Mouse (Mus musculus): ENCODE data around the gene Hyal2. TPM values are rescaled to one million over a fixed set of nuclear protein-coding genes. Genes with fewer than 3 reads are reported as not detected.

Gene Hyal2
- 10 to 100 TPM; 40.8 to 43.6 TPM for total RNA-seq (2021)
- polyA plus RNA-seq (2012; rRNA removed) = 39.2 and 40.2 TPM in 2 replicates
- long read RNA-seq, transcript Hyal2-201 (4 exons, 1,893 nt) = major isoform, 32 of 45 reads
- long read RNA-seq, partial matches to known transcripts = 7 of 45 reads
- long read RNA-seq, other reads (novel, unspliced or antisense) = 2 of 45 reads

- intact Hi-C loops (cut with DNase I) = loop anchor here (2.0 to 5.0 kb wide), 3 partner anchors 13 to 77 kb away; no protein-coding TSS in a partner anchor
- DNase-seq = peak; percentile 70
- Histone ChIP-seq H3K36me3 (ENCODE audit: control insufficient read depth, insufficient read depth, low read length) (no peaks in the 10 kb centered on the region), H3K4me1 (ENCODE audit: control insufficient read depth, insufficient read depth, low read length) (peaks cover 21% of the 10 kb centered on the region), H3K27ac (peak within 1 kb of the TSS; percentile 95), H3K27me3 (ENCODE audit: control insufficient read depth, insufficient read depth, low read length) (no peaks in the 10 kb centered on the region), H3K79me2 (replicated peaks; ENCODE audit: control insufficient read depth, insufficient read depth, low read length) (no peaks in the 10 kb centered on the region), H3K9ac (ENCODE audit: low read depth, low read length) (peak within 1 kb of the TSS; percentile 55), H3K4me3 (peak within 1 kb of the TSS; percentile 79)
- 32% methylated on average over 18 of the region's 18 CpGs for WGBS
- TF ChIP-seq POLR2A (IDR thresholded peaks at IDR 0.05; ENCODE audit: insufficient read depth, low read depth, low read length) (no peak; the same call in 1 of the 2 replicates), EP300 (IDR thresholded peaks at IDR 0.05; ENCODE audit: insufficient read depth, low read depth, low read length) (0 out of 2 replicates have a peak, but pooled peaks have one; percentile 12), CTCF (IDR thresholded peaks at IDR 0.05) (no peak)
Measured at GRCm38 (mm10) chr9:107567702-107568319, at the start of gene Hyal2. TSS of gene Hyal2 (plus strand) at chr9:107567945.

DNA sequence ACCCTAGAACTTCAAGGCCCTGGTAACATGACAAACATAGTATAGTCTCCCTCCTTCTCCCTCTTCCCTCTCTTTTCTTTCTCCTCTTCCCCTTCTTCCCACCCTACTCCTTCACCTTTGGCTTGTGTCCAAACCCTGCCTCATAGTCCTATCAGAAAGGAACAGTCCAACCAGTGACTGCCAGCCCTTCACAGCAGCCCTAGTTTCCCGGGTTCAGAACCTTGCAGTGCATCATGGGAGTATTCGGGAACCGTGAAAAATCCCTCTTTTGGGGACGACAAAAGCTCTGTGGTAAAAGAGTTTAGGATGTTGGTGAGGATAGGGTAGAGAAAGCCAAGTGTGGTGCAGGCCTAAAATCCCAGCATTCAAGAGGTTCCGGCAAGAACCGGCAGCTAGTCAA lies 47.4 kb upstream of the Hyal2 start:
- H3K27ac ChIP-seq = no peak overlapping the region
- H3K27me3 ChIP-seq (ENCODE audit: control insufficient read depth, insufficient read depth, low read length) = no peaks in the 10 kb centered on the region
- TF ChIP-seq POLR2A (IDR thresholded peaks at IDR 0.05; ENCODE audit: insufficient read depth, low read depth, low read length) (no peak), CTCF (IDR thresholded peaks at IDR 0.05) (no peak), EP300 (IDR thresholded peaks at IDR 0.05; ENCODE audit: insufficient read depth, low read depth, low read length) (no peak)
- no peaks in the 10 kb centered on the region for H3K4me1 ChIP-seq (ENCODE audit: control insufficient read depth, insufficient read depth, low read length)
- WGBS = 72% methylated on average over 6 of the region's 6 CpGs
- H3K79me2 ChIP-seq (replicated peaks; ENCODE audit: control insufficient read depth, insufficient read depth, low read length) = no peaks in the 10 kb centered on the region
- intact Hi-C loops (cut with DNase I) = no loop called here
- H3K9ac ChIP-seq (ENCODE audit: low read depth, low read length) = no peak overlapping the region
- H3K4me3 ChIP-seq = no peak overlapping the region
- no peak for DNase-seq
- H3K36me3 ChIP-seq (ENCODE audit: control insufficient read depth, insufficient read depth, low read length) = no peaks in the 10 kb centered on the region

DNA sequence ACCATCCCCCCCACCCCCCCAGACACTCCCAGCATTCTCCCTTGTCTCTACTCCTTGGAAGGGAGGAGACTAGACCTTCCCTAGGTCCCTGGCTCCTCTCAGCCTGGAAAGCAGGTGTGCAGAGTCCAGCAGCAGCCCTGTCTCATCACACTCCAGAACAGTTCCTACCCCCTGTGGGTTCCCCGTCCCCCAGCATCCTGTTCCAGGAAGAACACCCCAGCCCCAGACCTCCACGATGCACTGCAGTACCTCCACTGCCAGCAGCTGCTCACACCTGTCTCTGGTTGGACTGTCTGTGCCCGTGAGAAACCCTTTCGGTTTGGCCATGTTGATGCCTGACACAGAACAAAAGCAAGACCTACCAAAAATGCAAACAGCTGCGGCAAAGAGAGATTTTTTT lies 46.6 kb upstream of the Hyal2 start:
- Histone ChIP-seq H3K4me1 (ENCODE audit: control insufficient read depth, insufficient read depth, low read length) (no peaks in the 10 kb centered on the region), H3K36me3 (ENCODE audit: control insufficient read depth, insufficient read depth, low read length) (no peaks in the 10 kb centered on the region), H3K9ac (ENCODE audit: low read depth, low read length) (no peak overlapping the region), H3K79me2 (replicated peaks; ENCODE audit: control insufficient read depth, insufficient read depth, low read length) (no peaks in the 10 kb centered on the region), H3K4me3 (no peak overlapping the region), H3K27me3 (ENCODE audit: control insufficient read depth, insufficient read depth, low read length) (no peaks in the 10 kb centered on the region), H3K27ac (no peak overlapping the region)
- intact Hi-C loops (cut with DNase I) = no loop called here
- no peak for DNase-seq
- no peak for TF ChIP-seq CTCF (IDR thresholded peaks at IDR 0.05)
- TF ChIP-seq EP300 (IDR thresholded peaks at IDR 0.05; ENCODE audit: insufficient read depth, low read depth, low read length) = no peak
- TF ChIP-seq POLR2A (IDR thresholded peaks at IDR 0.05; ENCODE audit: insufficient read depth, low read depth, low read length) = no peak
- WGBS = 47% methylated on average over 5 of the region's 5 CpGs

GRCm38 (mm10) chr9:107521711-107522399 lies 45.9 kb upstream of the Hyal2 start:
- intact Hi-C loops (cut with DNase I) = no loop called here
- Histone ChIP-seq H3K36me3 (ENCODE audit: control insufficient read depth, insufficient read depth, low read length) (no peaks in the 10 kb centered on the region), H3K4me1 (ENCODE audit: control insufficient read depth, insufficient read depth, low read length) (no peaks in the 10 kb centered on the region), H3K4me3 (no peak overlapping the region), H3K27ac (no peak overlapping the region), H3K79me2 (replicated peaks; ENCODE audit: control insufficient read depth, insufficient read depth, low read length) (no peaks in the 10 kb centered on the region), H3K9ac (ENCODE audit: low read depth, low read length) (no peak overlapping the region), H3K27me3 (ENCODE audit: control insufficient read depth, insufficient read depth, low read length) (peaks cover 3% of the 10 kb centered on the region; the same call in 1 of the 2 replicates)
- DNase-seq = no peak
- 22% methylated on average over 25 of the region's 25 CpGs for WGBS
- TF ChIP-seq CTCF (IDR thresholded peaks at IDR 0.05) = no peak

GRCm38 (mm10) chr9:107522400-107522711 lies 45.4 kb upstream of the Hyal2 start:
- no peak for DNase-seq
- 25% methylated on average over 2 of the region's 2 CpGs for WGBS
- TF ChIP-seq EP300 (IDR thresholded peaks at IDR 0.05; ENCODE audit: insufficient read depth, low read depth, low read length) = no peak
- TF ChIP-seq CTCF (IDR thresholded peaks at IDR 0.05) = no peak
- TF ChIP-seq POLR2A (IDR thresholded peaks at IDR 0.05; ENCODE audit: insufficient read depth, low read depth, low read length) = no peak
- no peak overlapping the region for H3K9ac ChIP-seq (ENCODE audit: low read depth, low read length)
- peaks cover 8% of the 10 kb centered on the region; the same call in 1 of the 2 replicates for H3K27me3 ChIP-seq (ENCODE audit: control insufficient read depth, insufficient read depth, low read length)
- H3K79me2 ChIP-seq (replicated peaks; ENCODE audit: control insufficient read depth, insufficient read depth, low read length) = no peaks in the 10 kb centered on the region
- H3K4me3 ChIP-seq = no peak overlapping the region
- no peak overlapping the region for H3K27ac ChIP-seq
- H3K4me1 ChIP-seq (ENCODE audit: control insufficient read depth, insufficient read depth, low read length) = no peaks in the 10 kb centered on the region
- no peaks in the 10 kb centered on the region for H3K36me3 ChIP-seq (ENCODE audit: control insufficient read depth, insufficient read depth, low read length)
- intact Hi-C loops (cut with DNase I) = no loop called here
